Mouse (Mus musculus) kidney, adult 2 months (tissue): ENCODE data around the gene Siae.

Source experiments
- CTCF ChIP-seq: fragments of 200-500 bp; conservative IDR thresholded peaks from 2 replicates; pipeline ENCODE4 v1.5.1; 2011; ENCODE audit warnings: low read depth, mild to moderate bottlenecking, control low read depth, low read length, moderate library complexity, mixed read lengths; ENCODE audit not compliant: insufficient read depth, insufficient read length
- POLR2A ChIP-seq: fragments of 200-500 bp; IDR thresholded peaks from one replicate; pipeline ENCODE4 v1.6.1; 2011; ENCODE audit warnings: low read depth, low read length, control low read depth

DNA sequence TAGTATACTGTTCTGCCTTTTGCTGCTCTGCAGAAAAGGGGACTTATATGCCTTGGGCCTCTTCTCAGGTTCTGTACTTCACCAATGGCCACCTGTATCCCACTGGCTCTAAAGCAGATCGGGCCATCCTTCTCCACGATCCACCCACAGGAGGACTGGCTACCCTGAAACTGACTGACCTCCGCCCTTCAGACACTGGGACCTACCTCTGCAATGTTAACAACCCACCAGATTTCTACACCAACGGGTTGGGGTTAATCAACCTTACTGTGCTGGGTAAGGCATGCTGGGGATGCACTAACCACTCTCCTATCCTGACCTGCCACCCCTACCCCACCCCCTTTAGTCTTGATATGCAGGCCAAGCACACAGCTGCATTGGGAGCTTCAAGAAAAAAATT lies 15.3 kb upstream of the Siae start:
- TF ChIP-seq CTCF (no peak), POLR2A (no peak)
